Mouse (Mus musculus) cerebellum, postnatal 36 days (tissue): ENCODE measurements at regions not wholly inside any gene's neighbourhood (a gene's known extent, or its start where the extent isn't known, plus 50 kb on each side); places are given as distances from the start of the nearest gene placed in this dataset.

Experiments used
- DNase-seq, 2 experiments: peaks; one replicate each; pipeline ENCODE4 v3.0.0; 2021 to 2022; ENCODE audit warnings: mixed read lengths in 2 of 2

GRCm38 (mm10) chr19:48090393-48090792, 115.4 kb upstream of the Sorcs3 start:
- DNase-seq = peak; percentile 2 to 9

DNA sequence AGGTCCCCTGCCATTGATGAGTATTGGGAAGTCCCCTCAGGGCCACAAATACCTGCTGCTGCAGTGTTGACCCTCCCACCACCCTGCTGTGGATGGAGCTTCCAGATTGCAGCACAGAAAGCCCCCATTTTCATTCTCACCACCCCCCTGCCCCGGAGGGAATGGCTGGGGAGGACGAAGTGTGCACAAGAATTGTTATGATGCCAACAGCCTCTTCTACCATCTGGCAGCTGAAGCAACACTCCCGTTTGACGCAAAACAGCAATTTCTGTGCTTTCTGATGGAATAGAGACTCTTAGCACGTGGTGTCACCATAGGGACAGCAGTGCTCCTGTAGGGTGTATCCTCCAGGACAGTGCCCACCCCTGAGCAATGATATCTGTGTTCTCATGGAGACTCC, 108.5 kb upstream of the Sorcs3 start:
- no peak for DNase-seq

DNA sequence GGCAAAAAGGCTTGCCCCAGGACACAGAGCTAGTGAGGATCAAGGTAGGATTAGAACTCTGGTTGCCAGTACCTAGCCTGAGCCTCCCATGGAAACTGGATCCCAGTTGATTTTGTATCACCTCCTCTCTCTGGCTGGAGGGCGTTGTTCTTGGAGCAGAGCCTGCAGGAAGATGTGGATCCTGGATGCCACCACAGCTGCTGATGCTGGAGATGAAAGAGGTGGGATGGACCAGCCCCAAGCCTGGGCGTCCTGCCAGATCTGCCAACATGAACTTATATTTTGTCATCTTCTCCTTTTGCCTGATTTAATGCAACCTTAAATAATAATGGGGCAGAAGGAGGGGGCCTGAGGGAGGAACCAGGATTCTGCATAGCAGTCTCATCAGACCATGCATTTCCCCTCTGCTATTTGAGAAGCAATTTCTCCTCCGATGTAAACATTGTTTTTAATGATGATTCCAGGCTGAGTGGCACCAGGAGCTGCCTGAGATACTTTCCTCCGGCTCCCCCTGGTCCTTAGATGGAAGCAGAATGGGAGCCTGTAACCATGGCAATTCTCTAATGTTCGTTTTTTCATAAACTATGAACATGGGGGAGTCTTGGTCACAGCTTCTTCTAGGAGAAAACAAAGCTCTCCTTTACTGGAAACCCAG, 107.8 kb upstream of the Sorcs3 start:
- DNase-seq = no peak

DNA sequence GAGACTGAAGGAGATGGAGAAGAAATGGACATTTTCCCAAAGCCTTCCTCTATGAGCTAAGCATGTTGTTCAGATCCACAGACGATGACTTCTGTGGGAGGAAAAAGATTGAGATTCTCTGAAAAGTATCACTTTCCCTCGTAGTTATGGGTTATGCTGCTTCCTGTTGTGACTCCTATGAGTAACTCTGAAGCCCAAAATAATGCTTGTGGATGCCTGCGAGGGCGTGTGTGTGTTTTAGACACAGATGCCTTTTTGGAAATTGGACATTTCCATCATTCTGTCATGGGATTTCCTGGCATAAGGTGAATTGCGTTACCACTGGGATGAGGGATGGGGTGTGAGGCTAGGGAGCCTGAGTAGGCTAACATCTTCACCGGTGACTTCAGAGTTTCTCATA, 104.8 kb upstream of the Sorcs3 start:
- DNase-seq = no peak

DNA sequence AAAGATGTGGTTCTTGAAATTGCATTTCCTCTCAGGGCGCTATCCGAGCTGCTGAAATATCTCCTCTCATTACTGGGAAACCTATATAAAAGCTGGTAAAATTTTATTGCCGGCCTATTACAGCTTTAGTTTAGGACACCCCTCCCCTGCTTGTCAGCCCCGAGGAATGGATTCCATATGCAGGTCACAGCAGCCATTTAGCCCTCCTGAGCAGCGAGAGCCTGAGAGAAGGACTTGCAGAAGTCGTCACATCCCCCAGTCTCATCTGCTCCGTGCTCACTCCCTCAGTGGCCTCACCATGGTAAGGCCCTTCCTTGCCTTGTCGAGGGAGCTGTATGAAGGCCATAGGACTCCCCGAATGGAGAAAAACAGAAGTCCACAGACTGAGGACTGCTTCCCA, 90.7 kb upstream of the Sorcs3 start:
- no peak for DNase-seq

GRCm38 (mm10) chr19:48115728-48116127, 90.1 kb upstream of the Sorcs3 start:
- DNase-seq = no peak

DNA sequence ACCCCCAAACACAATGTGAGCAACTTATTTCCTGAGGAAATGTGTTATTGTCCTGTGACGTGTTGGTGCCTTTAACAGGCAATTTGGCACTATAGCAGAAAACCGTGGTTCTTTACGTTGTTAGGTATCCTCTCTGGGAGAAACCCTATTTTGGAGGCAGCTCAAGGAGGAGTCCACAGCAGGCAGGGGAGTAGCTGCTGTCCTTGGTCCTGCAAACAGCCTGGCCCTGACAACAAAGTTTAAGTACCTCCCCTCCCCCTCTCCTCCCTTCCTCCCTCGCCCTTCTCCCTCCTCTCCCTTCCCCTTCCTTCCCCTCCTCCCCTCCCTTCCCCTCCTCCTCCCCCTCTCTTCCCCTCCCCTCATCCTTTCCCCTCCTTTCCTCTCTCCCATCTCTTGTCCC, 89.1 kb upstream of the Sorcs3 start:
- DNase-seq = no peak

GRCm38 (mm10) chr19:48117646-48118045, 88.2 kb upstream of the Sorcs3 start:
- DNase-seq = no peak

GRCm38 (mm10) chr19:48122281-48122680, 83.5 kb upstream of the Sorcs3 start:
- no peak for DNase-seq

GRCm38 (mm10) chr19:48123777-48124176, 82.0 kb upstream of the Sorcs3 start:
- DNase-seq = no peak

GRCm38 (mm10) chr19:48125731-48126130, 80.1 kb upstream of the Sorcs3 start:
- DNase-seq = no peak

GRCm38 (mm10) chr19:48128089-48128488, 77.7 kb upstream of the Sorcs3 start:
- no peak for DNase-seq

DNA sequence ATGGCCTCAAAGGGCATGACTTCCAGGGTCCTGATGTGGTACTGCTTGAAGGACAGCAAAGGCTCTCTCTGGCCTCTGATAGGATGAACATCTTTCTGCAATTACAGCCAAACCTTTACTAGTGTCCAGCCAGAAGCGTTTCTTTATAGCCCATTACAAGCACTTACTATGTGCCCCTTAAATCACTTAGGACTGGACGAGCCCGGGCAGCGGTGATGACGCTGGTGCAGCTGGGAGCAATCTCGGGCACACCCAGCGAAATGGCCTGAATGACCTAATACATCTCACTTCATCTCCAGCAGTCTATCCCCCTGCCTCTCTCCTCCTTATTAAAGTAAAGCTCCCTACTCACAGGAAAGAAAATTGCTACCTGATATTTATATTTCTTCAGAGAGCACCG, 69.6 kb upstream of the Sorcs3 start:
- DNase-seq = no peak

GRCm38 (mm10) chr19:48144129-48144528, 61.7 kb upstream of the Sorcs3 start:
- peak; percentile 3 to 5 for DNase-seq
